Mouse (Mus musculus): ENCODE measurements around the gene Irs2.

Irs2 gene

GRCm38 (mm10) chr8:10989946-10990345, 18.3 kb downstream of the Irs2 start:
- in situ Hi-C loops (cut with MboI; ENCODE audit: low sequenced_read_pairs): no loop called here

DNA sequence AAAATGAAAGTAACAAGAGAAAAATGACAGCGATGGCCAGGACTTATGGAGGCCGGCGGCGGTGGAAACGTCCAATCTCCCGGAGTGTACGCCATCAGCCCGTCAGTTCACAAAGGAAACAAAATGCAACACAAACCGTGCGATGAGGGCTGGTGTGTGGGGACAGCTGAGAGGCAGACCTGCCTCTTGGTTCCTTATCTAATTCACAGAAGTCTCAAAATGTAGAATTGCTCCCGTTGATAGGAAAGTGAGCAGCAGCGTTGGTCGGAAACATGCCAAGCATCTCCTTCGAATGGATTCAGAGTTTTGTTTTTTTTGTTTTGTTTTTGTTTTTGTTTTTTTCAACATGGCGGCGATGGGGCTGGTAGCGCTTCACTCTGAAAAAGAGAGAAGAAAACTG, 21.6 kb downstream of the Irs2 start:
- in situ Hi-C loops (cut with MboI; ENCODE audit: low sequenced_read_pairs): no loop called here

DNA sequence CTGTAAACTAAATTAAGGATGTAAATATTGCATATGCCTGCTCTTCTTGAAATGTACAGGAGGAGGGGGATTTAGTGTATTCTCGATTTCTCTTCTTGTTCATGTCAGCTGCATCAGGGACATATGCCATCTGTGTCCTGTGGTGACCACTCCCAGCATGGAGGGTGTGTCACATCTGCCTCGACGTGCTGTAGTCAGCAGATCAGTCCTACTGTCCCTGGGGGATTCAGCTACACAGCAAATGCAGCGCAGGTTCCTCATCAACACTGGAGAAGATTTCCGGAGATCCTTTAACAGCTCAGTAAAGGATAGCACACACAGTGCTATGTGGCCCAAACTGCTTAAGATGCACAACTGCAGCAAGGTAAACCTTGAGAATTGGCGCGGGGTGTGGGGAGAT, 23.2 kb downstream of the Irs2 start:
- in situ Hi-C loops (cut with MboI; ENCODE audit: low sequenced_read_pairs): no loop called here

DNA sequence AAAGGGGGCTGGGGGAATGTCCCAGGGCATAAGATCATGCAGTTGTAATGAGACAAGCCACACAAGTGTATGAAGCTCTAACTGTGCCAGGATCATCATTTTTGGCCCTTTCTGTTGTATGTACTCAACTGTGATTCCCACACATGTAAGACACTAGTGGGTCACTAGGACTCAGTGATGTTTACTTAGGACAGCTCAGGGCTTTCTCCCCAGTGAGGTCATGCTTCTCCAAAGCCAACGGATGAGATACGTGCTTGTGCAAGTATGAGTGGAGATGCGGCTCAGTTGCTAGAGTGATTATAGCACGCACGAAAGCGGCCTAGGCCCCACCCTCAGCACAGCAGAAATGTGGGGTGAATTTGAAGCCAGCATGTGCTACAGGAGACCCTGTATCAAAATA, 27.4 kb downstream of the Irs2 start:
- in situ Hi-C loops (cut with MboI; ENCODE audit: low sequenced_read_pairs): no loop called here

- in situ Hi-C loops (cut with MboI; ENCODE audit: low sequenced_read_pairs): no loop called here
Observed at GRCm38 (mm10) chr8:10979916-10980315, 28.3 kb downstream of the Irs2 start.

- in situ Hi-C loops (cut with MboI; ENCODE audit: low sequenced_read_pairs): no loop called here
Observed at GRCm38 (mm10) chr8:10979196-10979794, 29.0 kb downstream of the Irs2 start.

DNA sequence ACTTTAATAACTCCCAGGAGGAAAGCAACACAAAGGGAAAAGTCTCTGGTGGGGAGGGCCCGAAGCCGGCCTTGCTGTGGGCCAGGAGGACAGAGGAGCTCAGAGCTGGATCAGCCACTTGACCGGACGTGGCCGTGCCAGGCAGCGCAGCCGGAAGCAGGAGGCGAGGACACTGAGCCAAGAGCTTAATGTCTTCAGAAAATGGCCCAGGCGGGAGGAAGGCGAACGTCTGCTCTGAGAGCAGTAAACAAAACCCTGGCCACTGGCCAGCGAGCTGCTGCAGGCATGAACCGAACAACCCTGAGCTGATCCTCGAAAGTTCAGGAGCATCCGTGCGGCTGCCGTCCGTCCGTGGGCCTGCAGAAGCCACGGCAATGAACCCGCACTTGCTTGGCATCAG, 29.9 kb downstream of the Irs2 start:
- in situ Hi-C loops (cut with MboI; ENCODE audit: low sequenced_read_pairs): no loop called here

DNA sequence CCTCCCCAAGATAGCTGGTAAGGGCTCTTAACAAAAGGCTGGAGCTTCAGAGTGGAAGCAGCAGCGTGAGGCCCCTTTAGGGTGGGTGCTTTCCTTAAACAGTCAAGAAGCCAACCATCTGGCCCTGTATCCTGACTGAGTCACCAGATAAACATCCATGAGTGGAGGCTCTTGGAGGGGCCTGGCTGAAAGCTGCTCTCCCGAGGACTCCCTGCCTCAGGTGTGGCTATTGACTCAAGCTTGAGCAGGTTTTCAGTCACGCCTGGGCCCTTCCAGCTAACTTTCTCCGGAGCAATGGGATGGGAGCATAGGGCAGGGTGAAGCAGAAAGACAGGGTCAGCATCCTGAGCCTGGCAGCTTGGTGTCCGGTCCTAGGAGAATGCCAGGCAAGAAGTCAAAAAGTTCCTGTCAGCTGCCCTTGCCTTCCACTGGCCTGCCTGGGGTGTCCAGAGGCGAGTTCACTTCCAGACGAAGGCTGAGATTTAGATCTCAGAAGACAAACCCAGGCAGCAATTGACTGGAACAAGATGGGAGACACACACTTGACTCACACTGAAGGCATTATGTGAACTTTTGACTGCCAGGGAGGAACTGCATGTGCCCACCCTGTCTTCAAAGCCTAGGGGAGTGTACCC, 30.4 kb downstream of the Irs2 start:
- in situ Hi-C loops (cut with MboI; ENCODE audit: low sequenced_read_pairs): no loop called here

DNA sequence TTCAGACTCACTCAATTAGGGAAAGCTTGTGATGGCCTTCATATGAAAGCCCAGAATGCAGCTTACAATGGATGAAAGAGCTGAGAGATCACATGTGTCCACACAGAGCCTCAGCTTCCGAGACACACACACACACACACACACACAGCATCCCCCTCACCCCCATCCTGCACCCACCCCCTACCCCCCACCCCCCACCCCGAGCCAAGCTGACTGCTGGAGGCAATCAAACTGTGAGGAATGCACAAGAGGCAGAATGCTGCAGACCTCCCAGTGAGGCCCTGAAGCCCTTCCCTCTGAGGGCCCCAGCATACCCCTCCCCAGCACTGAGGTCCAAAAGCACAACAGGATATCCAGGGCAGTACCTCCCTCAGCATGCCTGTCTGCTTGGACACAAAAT, 33.6 kb downstream of the Irs2 start:
- in situ Hi-C loops (cut with MboI; ENCODE audit: low sequenced_read_pairs): no loop called here

DNA sequence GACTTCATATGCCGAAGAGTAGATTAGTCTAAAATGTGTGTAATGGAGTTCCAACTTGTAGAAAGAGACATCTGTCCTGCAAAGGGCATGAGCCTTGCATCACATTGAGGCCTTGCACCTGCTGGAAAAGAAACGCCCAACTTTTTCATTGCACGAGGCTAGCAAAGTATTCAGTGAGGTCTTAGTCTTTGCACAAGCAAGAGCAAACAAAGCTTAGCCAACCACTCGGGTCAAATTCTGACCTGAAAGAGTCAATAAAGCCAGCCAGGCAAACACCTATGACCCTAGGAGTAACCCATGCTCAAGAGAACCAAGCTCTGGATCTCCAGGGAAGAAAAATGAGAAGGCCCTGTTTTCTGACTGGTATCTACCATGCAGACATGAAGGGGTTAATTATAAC, 34.1 kb downstream of the Irs2 start:
- in situ Hi-C loops (cut with MboI; ENCODE audit: low sequenced_read_pairs): no loop called here

GRCm38 (mm10) chr8:10972851-10973452, 35.3 kb downstream of the Irs2 start:
- in situ Hi-C loops (cut with MboI; ENCODE audit: low sequenced_read_pairs): no loop called here

DNA sequence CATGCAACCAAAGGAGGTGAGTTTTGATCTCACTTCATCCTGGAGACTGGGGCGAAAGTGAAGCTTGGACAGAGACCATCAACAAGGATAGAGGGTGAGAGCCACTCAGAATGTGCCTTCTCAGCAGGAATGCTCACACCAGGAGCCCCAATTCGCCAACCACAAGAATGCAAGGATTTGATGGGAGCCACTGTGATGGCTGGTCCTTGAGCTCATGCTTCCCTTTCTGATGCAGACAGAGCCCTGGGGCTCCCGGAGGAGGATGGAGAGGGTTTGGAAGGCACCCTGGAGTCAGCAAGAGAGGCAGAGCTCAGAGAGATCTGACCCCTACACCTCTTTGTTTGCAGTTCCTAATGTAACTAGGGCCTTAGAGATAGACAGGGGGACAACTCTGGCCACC, 36.3 kb downstream of the Irs2 start:
- in situ Hi-C loops (cut with MboI; ENCODE audit: low sequenced_read_pairs): no loop called here

GRCm38 (mm10) chr8:10971509-10971908, 36.7 kb downstream of the Irs2 start:
- in situ Hi-C loops (cut with MboI; ENCODE audit: low sequenced_read_pairs): no loop called here

DNA sequence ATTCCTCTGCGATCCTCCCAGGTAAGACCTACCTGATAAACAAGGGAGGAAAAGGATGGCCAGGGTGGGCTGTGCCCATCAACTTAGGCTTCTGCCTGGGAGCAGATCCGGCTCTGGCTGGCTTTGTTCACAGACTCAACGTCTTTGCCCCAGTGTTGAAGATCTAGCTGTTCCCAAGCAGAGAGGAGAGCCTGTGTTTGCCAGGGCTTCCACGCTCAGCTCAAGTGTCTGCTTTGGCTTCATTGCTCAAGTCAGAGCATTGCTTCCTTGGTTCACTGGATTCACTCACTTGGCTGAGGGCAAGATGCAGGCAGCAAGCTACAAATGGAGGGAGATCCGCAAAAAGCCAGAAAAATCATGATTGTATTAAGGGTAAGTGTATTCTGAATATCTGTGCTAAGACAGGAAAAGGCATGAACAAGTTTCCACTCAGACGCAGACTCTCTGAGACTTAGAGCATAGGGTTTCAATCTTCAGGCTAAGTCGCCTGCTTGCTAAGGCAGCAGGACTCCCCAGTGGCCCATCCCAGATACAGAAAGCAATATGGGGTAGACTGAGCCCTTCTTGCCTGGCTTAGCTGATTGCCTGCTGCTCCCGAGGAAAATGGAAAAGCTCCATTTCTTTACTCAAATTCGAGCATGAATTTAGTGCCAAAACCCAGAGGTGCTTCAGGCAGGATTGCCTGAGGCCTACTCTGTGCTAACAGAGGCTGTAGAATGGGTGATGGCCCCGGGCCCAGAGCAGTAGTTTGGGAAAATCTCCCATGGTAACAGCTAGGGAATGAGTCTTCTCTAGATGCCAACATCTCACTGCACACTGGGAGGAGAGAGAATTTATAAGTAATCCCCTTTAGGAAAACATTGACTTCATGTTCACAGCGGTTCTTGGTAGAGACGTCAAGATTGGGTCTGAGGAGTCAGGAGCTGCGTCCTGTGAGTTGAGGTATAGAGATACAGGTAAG, 37.5 kb downstream of the Irs2 start:
- in situ Hi-C loops (cut with MboI; ENCODE audit: low sequenced_read_pairs): no loop called here

- in situ Hi-C loops (cut with MboI; ENCODE audit: low sequenced_read_pairs): no loop called here
Observed at GRCm38 (mm10) chr8:10968687-10969086, 39.6 kb downstream of the Irs2 start.

DNA sequence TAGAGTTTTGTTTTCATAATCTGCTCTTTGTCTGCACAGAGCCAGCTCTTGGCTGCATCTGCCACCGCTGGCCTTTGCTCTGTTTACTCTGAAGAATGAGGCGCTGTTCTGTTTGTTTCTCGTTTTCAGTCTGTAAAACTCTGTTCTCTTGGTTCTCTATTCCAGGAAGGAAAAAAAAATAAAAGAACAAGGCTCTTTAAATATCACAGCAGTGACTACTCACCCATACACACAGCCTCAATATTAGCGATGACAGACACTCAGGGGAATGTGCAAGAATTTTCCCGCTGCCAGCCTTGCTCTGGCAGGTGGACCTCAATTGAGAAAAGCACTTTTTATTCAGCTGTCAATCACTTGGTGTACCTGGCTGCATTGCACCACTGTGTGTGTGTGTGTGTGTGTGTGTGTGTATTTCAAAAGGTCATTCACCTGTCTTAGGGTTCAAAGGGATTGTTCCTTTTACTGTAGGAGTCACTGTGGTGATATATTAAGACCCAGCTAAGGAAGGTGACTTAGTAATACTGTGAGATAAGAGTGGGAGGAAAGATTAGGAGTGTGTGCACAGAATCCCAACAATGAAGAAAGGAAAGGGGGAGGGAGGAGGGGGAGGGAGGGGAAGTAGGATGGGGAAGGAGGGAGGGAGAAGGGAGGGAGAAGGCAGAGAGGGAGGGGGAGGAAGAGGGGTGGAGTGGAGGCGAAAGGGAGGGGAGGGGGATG, 42.7 kb downstream of the Irs2 start:
- in situ Hi-C loops (cut with MboI; ENCODE audit: low sequenced_read_pairs): no loop called here

DNA sequence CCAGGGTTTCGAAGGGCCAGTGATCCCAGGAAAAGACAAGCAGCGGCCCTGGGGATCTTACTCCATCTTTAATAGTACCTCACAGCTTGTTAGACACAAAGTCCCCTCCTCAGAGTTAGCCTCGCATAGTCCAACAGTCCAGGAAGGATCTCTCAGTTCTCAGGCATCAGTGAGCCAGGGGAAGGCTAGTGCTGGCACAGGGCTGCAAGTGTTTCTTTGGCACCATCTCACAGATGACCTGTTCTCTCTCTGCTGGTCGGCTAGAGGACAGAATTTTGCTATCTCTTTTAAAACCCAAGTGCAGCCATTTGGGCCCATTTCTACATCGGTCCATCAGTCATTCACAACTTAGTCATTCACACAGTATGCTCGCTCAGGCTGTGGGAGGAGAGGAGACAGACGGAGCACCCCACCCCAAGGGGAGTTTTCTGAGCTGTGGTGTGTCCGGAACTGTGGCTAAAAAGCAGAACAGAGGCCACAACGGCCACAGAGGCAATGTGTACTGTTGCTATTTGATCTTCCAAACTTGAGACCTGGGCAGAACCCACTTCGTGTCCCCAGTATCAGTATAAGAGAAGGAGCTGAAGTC, 43.7 kb downstream of the Irs2 start:
- in situ Hi-C loops (cut with MboI; ENCODE audit: low sequenced_read_pairs): no loop called here

DNA sequence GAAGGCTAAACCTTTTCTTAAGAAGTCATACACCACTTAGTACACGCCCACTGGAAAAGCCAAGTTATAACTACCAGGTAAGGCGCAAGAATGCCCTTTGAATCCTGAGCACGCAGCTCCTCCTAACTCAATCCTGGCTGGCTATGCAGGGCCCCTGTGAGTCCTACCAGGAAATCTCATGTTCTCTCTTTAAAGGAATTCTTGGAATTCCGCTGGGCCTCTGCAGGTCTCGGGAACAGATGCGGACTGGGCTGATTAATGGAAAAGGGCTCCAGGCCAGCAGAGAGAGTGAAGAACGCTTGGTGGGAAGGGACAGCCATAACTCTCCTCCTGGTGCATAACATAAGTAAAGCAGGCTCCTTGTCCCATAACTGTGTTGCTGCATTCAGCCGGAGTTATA, 46.3 kb downstream of the Irs2 start:
- in situ Hi-C loops (cut with MboI; ENCODE audit: low sequenced_read_pairs): no loop called here

DNA sequence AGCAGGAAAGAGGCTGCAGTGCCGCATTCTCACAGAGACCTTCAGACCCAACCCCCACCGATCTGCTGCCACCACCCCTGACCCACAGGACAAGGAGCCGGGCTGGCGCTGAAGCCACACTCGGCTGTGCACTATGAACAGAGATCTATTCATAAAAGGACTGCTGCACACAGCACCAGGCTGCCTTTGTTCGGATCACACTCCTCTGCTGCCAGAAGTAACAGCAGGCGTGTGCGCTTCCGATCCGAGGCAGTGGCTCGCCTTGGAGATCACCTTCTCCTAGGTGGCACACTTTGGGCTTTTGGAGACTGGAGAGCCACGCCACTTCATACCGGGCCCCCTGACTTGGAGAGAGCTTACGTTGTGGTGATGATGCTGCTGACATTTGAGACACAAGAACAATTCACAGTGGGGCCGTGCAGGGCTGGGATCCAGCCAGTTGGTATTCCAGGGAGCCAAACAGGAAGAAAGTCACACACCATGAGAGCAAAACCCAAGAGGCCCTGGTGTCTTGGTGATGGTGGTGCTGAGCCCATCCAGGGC, 47.9 kb downstream of the Irs2 start:
- in situ Hi-C loops (cut with MboI; ENCODE audit: low sequenced_read_pairs): no loop called here

- in situ Hi-C loops (cut with MboI; ENCODE audit: low sequenced_read_pairs): no loop called here
Observed at GRCm38 (mm10) chr8:10957292-10957955, 50.8 kb downstream of the Irs2 start.
